Mouse (Mus musculus) myocyte (in vitro differentiated cells): ENCODE results near the gene Clasp1. TPM values are rescaled to one million over a fixed set of nuclear protein-coding genes. Genes with fewer than 3 reads are reported as not detected.

Source experiments
- H3K27me3 ChIP-seq: one replicate; pipeline ENCODE4 v1.6.1; 2011; ENCODE audit not compliant: control insufficient read depth, insufficient read depth, insufficient read length
- H3K36me3 ChIP-seq: one replicate; pipeline ENCODE4 v1.6.1; 2011; ENCODE audit not compliant: control insufficient read depth, insufficient read depth
- H3K4me2 ChIP-seq: one replicate; pipeline ENCODE4 v1.6.1; 2011; ENCODE audit warnings: low read depth, control low read depth
- H3K4me3 ChIP-seq: one replicate; pipeline ENCODE4 v1.5.1; 2011; ENCODE audit warnings: mild to moderate bottlenecking, control low read depth, moderate library complexity
- H3K79me2 ChIP-seq: one replicate; pipeline ENCODE4 v1.6.1; 2011; ENCODE audit not compliant: control insufficient read depth, insufficient read depth
- H3ac ChIP-seq: one replicate; pipeline ENCODE4 v1.6.1; 2011; ENCODE audit not compliant: control insufficient read depth, insufficient read length
- CEBPB ChIP-seq: IDR thresholded peaks from 2 replicates; pipeline ENCODE4 v1.6.1; 2011; ENCODE audit warnings: mild to moderate bottlenecking, moderate library complexity; ENCODE audit not compliant: poor library complexity, insufficient read depth, severe bottlenecking
- E2F4 ChIP-seq: IDR thresholded peaks from one replicate; pipeline ENCODE4 v1.6.1; 2011; ENCODE audit warnings: mild to moderate bottlenecking, control low read depth, moderate library complexity; ENCODE audit not compliant: insufficient read depth
- MAX ChIP-seq: IDR thresholded peaks from one replicate; pipeline ENCODE4 v1.6.1; 2011; ENCODE audit warnings: low read depth, mild to moderate bottlenecking, control low read depth
- MYOD1 ChIP-seq, 3 experiments: IDR thresholded peaks; one replicate each; pipeline ENCODE4 v1.6.1; 2011; ENCODE audit warnings: control low read depth in 2 of 3, low read depth in 2 of 3, mild to moderate bottlenecking in 2 of 3, moderate library complexity in 1 of 3; ENCODE audit not compliant: insufficient read length in 2 of 3, control insufficient read depth in 1 of 3
- MYOG ChIP-seq, 3 experiments: IDR thresholded peaks; one replicate each; pipeline ENCODE4 v1.6.1; 2011; ENCODE audit warnings: control low read depth in 2 of 3, low read depth in 2 of 3, mild to moderate bottlenecking in 2 of 3; ENCODE audit not compliant: insufficient read length in 2 of 3, control insufficient read depth in 1 of 3, insufficient read depth in 1 of 3
- POLR2A ChIP-seq: IDR thresholded peaks from one replicate; pipeline ENCODE4 v1.6.1; 2011; ENCODE audit warnings: low read depth, mild to moderate bottlenecking, control low read depth, moderate library complexity; ENCODE audit not compliant: insufficient read length
- POLR2AphosphoS2 ChIP-seq: IDR thresholded peaks from one replicate; pipeline ENCODE4 v1.6.1; 2011; ENCODE audit warnings: low read depth, control low read depth; ENCODE audit not compliant: insufficient read length
- REST ChIP-seq: IDR thresholded peaks from one replicate; pipeline ENCODE4 v1.6.1; 2011; ENCODE audit warnings: mild to moderate bottlenecking, control low read depth, moderate library complexity; ENCODE audit not compliant: insufficient read depth, insufficient read length
- SRF ChIP-seq: IDR thresholded peaks from one replicate; pipeline ENCODE4 v1.6.1; 2011; ENCODE audit warnings: low read depth; ENCODE audit not compliant: control insufficient read depth, insufficient read length
- TCF12 ChIP-seq: IDR thresholded peaks from one replicate; pipeline ENCODE4 v1.6.1; 2011; ENCODE audit warnings: mild to moderate bottlenecking, control low read depth; ENCODE audit not compliant: poor library complexity, insufficient read depth, severe bottlenecking
- TCF3 ChIP-seq: IDR thresholded peaks from one replicate; pipeline ENCODE4 v1.6.1; 2011; ENCODE audit warnings: low read depth, control low read depth; ENCODE audit not compliant: insufficient read length
- USF1 ChIP-seq: IDR thresholded peaks from one replicate; pipeline ENCODE4 v1.6.1; 2011; ENCODE audit warnings: low read depth, mild to moderate bottlenecking, control low read depth, moderate library complexity
- polyA plus RNA-seq: library from polyadenylated mRNA; unstranded; fragments of >200 nt; fragmentation: generic; extraction: Trizol; gene quantifications from one replicate; pipeline ENCODE4 v1.2.1, GENCODE M21; 2012; ENCODE audit warnings: missing spikeins

Clasp1 gene
- polyA plus RNA-seq, 1 experiment, result 31.1 TPM

DNA sequence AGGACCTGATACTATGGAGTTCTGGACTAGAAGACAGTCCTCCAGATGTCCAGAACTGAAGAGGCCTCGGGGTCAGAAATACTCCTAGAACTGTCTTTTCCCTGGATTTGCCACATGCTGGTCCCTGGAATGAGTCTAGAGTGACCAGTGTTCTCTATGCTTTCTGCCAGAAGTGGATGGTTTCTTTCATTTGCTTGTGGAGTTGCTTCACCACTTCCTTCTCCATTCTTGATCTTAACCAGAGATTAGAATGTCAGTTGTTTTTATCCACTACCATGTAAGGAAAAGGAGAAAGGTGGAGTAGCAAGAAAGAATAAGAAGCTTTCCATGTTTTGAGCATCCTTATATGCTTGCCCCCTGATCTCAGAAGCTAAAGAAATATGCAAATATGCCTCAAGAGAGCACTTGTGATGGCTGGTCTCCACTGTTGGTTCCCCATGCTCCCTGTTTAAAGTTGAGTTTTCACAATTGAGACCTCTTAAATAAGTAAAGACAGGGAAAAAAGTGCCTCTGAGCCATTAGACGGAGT, 191.4 kb downstream of the Clasp1 start:
- no peaks in the 10 kb centered on the region for H3K79me2 ChIP-seq
- H3K4me2 ChIP-seq, result no peak overlapping the region
- H3K27me3 ChIP-seq, result no peaks in the 10 kb centered on the region
- H3K4me3 ChIP-seq, result no peak overlapping the region
- H3K36me3 ChIP-seq, result peaks cover 32% of the 10 kb centered on the region
- TF ChIP-seq REST (no peak), MYOD1 (IDR thresholded peaks at IDR 0.05; ENCODE audit: control insufficient read depth in 1 of 3, insufficient read length in 2 of 3, low read depth in 2 of 3) (no peak), MYOG (IDR thresholded peaks at IDR 0.05; ENCODE audit: control insufficient read depth in 1 of 3, insufficient read depth in 1 of 3, insufficient read length in 2 of 3, low read depth in 2 of 3) (no peak), USF1 (no peak), MAX (no peak), SRF (no peak)
- no peak overlapping the region for H3ac ChIP-seq

DNA sequence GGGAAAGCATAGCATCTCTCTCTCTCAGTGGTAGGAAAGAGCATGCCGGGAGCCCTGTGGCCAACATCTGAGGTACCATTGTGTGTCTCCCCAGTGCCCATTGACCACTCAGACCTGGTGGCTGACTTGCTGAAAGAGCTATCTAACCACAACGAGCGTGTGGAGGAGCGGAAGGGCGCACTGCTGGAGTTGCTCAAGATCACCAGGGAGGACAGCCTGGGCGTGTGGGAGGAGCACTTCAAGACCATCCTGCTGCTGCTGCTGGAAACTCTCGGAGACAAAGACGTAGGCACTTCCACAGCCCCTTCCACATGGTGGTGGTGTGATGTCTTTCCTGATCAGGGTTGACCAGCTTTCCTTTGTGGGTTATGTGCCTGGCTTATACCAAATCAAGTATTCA, 192.3 kb downstream of the Clasp1 start:
- Histone ChIP-seq H3K27me3 (no peaks in the 10 kb centered on the region), H3K4me3 (no peak overlapping the region), H3K79me2 (no peaks in the 10 kb centered on the region), H3K36me3 (peaks cover 27% of the 10 kb centered on the region), H3ac (no peak overlapping the region), H3K4me2 (no peak overlapping the region)
- no peak for TF ChIP-seq USF1
- no peak for TF ChIP-seq E2F4
- TF ChIP-seq REST, result no peak
- no peak for TF ChIP-seq MAX
- TF ChIP-seq POLR2A, result no peak
- no peak for TF ChIP-seq POLR2AphosphoS2
- TF ChIP-seq SRF, result no peak
- TF ChIP-seq MYOD1 (IDR thresholded peaks at IDR 0.05; ENCODE audit: control insufficient read depth in 1 of 3, insufficient read length in 2 of 3, low read depth in 2 of 3), result no peak
- TF ChIP-seq TCF3, result no peak
- TF ChIP-seq MYOG (IDR thresholded peaks at IDR 0.05; ENCODE audit: control insufficient read depth in 1 of 3, insufficient read depth in 1 of 3, insufficient read length in 2 of 3, low read depth in 2 of 3), result no peak
- no peak for TF ChIP-seq TCF12
- TF ChIP-seq CEBPB, result no peak

DNA sequence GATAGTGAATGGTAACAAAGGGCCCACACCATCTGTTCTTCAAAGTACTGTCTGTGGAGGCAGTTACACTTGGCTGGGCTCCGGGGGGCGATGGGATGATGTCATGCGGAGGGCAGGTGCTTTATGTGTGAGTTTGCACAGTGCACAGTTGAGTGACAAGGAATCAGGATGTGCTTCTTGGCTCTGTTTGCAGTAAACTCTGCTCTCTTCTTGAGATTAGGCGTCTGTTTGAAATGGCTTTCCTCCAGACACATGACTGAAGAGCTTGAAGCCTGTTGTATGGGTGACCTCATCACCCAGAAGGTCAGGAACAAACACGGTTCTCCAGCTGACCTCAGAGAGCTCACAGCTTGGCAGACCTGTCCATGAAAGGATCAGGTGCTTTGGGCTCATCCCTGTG, 200.9 kb downstream of the Clasp1 start:
- no peaks in the 10 kb centered on the region for H3K27me3 ChIP-seq
- no peak overlapping the region for H3K4me3 ChIP-seq
- TF ChIP-seq POLR2A, result no peak
- TF ChIP-seq MYOG (IDR thresholded peaks at IDR 0.05; ENCODE audit: control insufficient read depth in 1 of 3, insufficient read depth in 1 of 3, insufficient read length in 2 of 3, low read depth in 2 of 3), result no peak
- TF ChIP-seq CEBPB, result no peak
- TF ChIP-seq POLR2AphosphoS2, result no peak
- no peak overlapping the region for H3K4me2 ChIP-seq
- peaks cover 21% of the 10 kb centered on the region for H3K36me3 ChIP-seq
- no peaks in the 10 kb centered on the region for H3K79me2 ChIP-seq
- no peak overlapping the region for H3ac ChIP-seq

DNA sequence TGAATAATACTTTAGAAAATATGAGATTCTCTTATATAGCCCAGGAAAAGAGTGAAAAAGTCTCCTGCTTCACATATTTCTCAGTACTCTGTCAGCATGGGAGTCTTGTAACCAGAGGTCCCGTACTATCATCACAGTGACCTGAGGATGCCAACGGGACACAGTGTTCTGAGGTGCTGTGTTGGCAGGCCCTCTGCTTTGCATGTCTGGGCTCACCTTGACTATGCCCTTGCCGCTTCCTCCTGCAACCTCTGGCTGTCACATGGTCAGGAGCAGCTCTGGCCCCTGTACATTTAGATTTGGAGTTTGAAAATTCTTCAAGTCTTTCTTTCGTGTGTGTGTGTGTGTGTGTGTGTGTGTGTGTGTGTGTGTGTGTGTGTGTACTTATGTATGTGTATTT, 204.1 kb downstream of the Clasp1 start:
- Histone ChIP-seq H3K27me3 (no peaks in the 10 kb centered on the region), H3K4me3 (no peak overlapping the region), H3K36me3 (peaks cover 21% of the 10 kb centered on the region), H3K4me2 (no peak overlapping the region), H3ac (no peak overlapping the region), H3K79me2 (no peaks in the 10 kb centered on the region)
- TF ChIP-seq TCF12 (no peak), MAX (no peak), CEBPB (no peak)

DNA sequence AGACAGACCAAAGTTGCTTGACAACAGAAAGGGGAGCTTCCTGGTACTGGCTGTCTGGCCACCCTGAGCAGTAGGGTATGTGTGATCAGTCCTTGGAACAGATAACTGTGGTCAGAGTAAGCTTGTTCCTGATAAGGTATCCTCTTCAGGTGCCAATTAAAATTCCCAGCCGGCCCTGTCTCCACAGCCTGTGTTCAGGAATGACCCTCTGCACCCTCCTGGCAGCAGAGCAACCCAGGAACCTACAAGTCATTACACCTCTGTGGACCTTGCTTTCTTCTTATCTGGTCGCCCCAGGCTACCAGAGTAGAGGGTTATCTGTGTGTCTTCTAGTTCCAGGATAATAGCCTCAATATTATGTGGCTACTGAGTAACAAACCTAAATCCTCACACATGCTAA, 206.5 kb downstream of the Clasp1 start:
- TF ChIP-seq REST (no peak), TCF12 (no peak), MYOG (IDR thresholded peaks at IDR 0.05; ENCODE audit: control insufficient read depth in 1 of 3, insufficient read depth in 1 of 3, insufficient read length in 2 of 3, low read depth in 2 of 3) (no peak), MAX (no peak), POLR2AphosphoS2 (no peak), E2F4 (no peak), TCF3 (no peak), MYOD1 (IDR thresholded peaks at IDR 0.05; ENCODE audit: control insufficient read depth in 1 of 3, insufficient read length in 2 of 3, low read depth in 2 of 3) (no peak), USF1 (no peak), POLR2A (no peak), CEBPB (no peak), SRF (no peak)
- H3ac ChIP-seq, result no peak overlapping the region
- no peaks in the 10 kb centered on the region for H3K27me3 ChIP-seq
- peaks cover 20% of the 10 kb centered on the region for H3K36me3 ChIP-seq
- no peaks in the 10 kb centered on the region for H3K79me2 ChIP-seq
- no peak overlapping the region for H3K4me2 ChIP-seq
- no peak overlapping the region for H3K4me3 ChIP-seq
